Mouse (Mus musculus): ENCODE data around the gene H2-M5.
"Not testable (repeated sequence)": the region's sequence is repeated elsewhere in the genome, so short reads cannot be mapped to it uniquely, and the experiment has no call there.

Gene H2-M5

DNA sequence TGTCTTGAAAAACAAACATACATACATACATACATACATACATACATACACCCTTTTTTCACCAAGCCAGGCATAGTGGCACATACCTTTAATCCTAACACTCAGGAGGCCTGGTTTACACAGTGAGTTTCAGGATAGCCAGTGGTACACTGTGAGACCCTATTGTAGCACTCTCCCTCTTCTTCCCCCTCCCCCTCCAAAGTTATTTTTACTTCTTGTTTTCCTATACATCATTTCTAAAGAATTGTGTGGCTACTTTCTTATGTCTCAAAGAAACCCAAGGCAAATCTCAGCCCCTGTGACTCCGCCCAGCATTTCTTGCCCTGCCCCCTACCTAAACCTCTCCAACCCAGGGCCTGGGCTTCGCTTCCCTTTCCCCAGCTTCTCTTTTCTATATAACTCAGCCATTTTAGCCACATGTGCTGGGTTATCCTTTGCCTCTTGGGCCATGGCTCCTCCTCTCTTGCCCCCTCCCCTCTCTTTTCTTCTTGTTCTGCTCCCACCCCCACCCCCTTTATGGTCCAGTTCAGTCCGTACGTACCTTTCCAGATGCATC lies 4.5 kb upstream of the H2-M5 start:
- DNase-seq (ENCODE audit: low read depth, low spot score): no peak

GRCm38 (mm10) chr17:36992336-36993104 lies 3.2 kb upstream of the H2-M5 start:
- no peak for DNase-seq (ENCODE audit: low read depth, low spot score)

GRCm38 (mm10) chr17:36990630-36991029 lies 1.3 kb upstream of the H2-M5 start:
- not testable (repeated sequence) for DNase-seq (ENCODE audit: low read depth, low spot score)

DNA sequence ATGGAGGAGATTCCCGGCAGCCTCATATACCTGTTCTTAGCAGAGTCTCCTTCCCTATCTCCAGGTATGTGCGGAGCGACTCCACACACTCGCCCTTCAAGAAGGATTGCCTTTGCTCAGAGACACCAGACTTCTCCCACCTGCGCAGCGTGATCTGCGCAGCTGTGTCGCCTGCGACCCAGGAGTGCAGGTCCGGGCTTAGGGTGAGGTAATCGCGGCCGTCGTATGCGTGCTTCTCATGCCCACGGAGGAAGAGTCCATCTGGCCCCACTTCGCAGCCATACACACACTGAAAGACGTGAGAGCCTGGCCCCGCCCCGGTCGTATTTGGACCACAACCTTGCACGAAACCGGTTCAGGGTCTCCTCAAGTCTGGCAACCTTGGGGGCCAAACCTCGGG lies 862 bp downstream of the H2-M5 start:
- DNase-seq (ENCODE audit: low read depth, low spot score): no peak

DNA sequence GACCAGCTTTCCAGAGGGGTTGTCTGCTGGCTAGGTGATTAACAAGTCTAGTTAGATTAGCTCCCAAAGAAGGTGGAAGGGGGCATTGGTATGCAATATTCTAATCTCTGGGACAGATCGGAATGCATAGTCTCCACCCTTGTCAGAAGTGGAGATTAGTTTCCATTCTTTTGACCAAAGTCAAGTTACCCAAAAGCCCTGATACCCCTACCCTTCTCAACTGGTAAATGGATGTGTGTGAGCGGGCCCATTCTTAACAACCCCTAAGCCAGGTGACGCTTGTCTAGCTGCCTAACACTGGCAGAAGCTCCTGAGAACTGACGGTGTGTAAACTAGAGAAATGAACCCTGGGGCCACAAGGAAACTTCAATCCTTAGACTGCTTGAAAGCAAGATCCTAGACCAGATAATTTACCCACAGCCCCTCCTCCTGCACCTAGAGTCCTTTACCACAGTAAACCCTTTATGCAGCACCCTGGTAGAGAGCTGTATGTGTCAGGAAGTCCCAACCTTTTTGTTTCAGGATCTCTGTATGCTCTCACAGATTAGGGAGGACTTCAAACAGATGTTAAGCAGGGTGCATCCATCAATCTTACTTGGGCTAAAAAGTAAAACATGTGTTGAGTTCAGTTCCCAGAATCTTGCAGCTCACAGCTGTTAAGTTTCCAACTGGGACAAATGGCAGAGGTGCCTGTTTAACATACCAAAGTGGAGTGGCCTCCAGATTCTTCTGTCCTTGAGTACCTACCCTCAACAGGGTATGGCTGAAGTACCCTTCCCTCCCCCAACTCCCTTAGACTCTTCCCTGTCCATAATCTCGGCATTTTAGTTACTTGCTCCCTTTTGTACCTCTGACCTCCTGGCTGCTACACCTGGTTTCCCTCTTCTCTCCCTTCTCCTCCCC lies 6.8 kb downstream of the H2-M5 start:
- no peak for DNase-seq (ENCODE audit: low read depth, low spot score)

GRCm38 (mm10) chr17:36981845-36982244 lies 7.5 kb downstream of the H2-M5 start:
- no peak for DNase-seq (ENCODE audit: low read depth, low spot score)

DNA sequence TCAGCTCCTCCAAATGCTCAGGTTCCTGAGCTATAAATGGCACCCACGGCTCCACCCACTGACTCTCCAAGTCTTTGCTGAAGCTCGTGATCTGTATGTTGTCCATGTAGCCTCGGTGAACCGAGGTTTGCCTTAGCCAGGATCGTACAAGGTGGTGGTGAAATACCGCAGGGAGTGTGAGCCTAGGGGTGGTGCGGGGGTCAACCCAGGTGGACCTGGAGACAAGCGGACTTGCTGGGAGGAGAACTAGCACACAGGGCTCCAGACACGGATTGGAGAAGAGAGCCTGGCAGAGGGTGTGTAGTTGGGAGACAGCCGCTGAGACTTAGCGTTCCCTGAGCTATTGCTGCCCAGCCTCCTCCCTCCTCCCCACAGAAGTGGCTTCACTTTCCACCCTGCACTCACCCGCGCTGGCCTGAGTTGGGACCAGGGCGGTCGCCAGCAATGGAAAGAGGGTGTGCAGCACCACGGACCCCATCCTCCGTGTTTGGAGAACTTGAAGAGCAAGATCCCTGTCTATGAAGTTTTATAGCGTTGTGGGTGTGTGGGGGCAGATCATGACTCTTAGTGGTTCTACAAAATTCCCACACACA lies 8.0 kb downstream of the H2-M5 start, which contains the start of gene 2410137M14Rik:
2410137M14Rik (minus strand) TSS at position 17 of the 593 bp plus-strand sequence.
- DNase-seq (ENCODE audit: low read depth, low spot score): no peak

DNA sequence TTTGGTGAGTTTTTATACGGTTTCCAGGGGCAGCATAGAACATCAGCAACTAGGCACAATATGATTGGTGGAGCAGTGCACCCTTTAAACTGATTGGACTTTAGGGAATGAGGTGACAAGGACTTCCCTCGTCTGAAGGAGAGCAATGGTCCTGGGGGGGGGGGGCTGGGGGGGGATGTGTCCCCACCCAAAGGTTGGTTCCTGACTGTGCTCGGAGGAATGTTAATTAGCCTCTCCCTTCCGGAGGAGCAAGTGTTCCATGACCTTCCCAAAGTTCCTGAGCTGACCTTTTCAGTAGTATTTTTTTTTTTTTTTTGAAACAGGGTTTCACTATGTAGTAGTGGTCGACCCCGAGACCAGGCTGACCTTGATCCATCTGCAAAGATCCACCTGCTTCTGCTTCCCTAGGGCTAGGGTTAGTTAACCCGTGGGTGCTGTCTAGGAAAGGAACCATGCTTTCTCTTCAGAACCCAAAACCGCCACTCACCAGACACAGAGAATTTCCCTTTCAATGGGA lies 16.0 kb downstream of the H2-M5 start:
- no peak for DNase-seq (ENCODE audit: low read depth, low spot score)

DNA sequence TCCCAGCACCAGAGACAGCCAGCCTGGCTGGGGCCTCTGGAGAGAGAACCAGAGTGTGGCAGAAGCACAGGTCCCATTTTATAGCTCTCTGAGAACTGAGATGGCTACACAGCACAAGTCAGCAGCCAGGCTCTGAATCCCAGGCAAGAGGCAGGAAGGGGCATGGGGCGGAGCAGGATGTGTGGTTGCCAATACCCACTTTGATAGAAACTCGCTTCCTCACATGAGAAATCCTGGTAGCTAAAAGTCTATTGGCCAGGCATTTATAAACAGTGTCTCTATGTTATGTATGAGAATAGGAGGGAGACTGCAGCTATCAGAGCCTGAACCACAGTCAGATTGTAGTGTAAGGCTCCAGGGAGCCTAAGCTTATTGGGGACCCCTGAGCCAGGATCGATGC lies 16.5 kb downstream of the H2-M5 start:
- DNase-seq (ENCODE audit: low read depth, low spot score): no peak

DNA sequence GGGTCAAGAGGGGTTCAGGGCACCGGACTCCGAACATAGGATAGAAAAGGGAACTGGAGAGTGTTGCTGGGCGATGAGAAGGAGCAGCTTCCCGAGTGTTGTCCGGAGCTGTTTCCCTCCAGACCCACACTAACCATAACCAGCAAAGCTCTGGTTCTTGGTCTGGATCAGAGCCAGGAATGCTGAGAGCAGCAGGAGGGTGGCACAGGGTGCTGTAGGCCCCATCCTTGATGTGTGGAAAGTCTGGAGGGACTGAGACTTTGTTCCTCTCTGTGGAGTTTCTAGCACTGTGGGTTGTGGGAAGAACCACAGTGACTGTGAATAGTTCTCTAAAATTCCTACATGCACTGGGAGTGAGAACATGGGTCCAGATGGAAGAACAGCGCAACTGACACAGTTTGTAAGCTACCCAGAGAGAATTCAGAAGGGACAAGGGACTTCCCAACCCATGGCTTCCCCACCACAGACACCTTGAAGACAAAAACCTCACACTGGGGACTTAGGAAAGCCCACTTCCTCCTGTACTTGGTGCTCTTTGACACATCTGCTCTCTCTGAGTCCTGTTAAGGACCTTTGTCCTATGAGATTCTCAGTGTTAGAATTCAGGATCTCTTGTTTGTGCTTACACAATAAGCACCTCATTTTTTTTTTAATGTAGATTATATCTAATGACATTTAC lies 18.0 kb downstream of the H2-M5 start:
- DNase-seq (ENCODE audit: low read depth, low spot score): no peak

DNA sequence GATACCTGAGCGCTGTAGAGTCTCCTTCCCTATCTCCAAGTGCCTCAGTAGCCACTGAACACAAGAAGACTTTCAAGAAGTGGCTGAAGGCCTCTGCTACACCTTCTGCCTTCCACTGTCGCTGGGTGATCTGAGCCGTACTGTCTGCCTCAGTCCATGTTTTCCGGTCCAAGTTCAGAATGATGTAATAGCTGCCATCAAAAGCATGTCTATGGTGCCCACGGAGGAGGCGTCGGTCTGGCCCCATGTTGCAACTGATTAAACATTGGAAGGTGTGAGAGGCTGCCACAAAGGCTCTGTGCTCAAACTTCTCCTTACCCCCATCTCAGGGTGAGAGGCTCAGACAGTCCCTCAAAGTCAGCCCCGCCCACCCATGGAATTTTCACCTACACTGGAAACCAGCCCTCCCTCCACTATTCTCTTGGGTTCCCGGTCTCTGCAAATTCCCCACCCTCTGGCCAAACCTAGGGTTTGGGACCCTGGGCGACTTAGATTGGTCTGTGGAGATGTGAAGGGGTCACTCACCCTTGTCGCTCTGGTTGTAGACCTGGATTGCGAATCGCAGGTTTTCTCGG lies 18.9 kb downstream of the H2-M5 start:
- DNase-seq (ENCODE audit: low read depth, low spot score): no peak

DNA sequence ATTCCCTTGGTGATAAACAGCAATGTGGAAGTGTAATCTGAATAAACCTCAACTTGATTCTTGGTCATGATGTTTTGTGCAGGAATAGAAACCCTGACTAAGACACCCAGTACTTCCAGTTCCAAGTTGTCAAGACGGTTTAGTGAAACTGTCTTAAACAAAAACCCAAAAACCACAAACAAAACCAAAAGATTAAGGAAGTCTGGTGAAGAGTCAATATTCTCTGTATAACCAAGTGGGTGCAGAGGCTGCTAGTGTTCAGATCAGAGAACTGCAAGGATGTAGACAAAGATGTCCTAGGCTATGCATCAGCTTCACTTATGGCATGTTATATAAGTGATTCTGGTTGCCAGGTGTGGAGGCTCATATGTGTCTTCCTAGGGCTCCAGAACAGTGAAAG lies 22.5 kb downstream of the H2-M5 start:
- DNase-seq (ENCODE audit: low read depth, low spot score): no peak

- DNase-seq (ENCODE audit: low read depth, low spot score): no peak
Measured at GRCm38 (mm10) chr17:36961125-36961524, 28.2 kb downstream of the H2-M5 start.

- no peak for DNase-seq (ENCODE audit: low read depth, low spot score)
Measured at GRCm38 (mm10) chr17:36958884-36959283, 30.5 kb downstream of the H2-M5 start.

GRCm38 (mm10) chr17:36957999-36958743 lies 31.2 kb downstream of the H2-M5 start, which contains the start of the genes Znrd1 and Znrd1as:
TSS of gene Znrd1 (minus strand) at chr17:36958559.
TSS of gene Znrd1as (plus strand) at chr17:36958592.
- peak; percentile 97 for DNase-seq (ENCODE audit: low read depth, low spot score)

- no peak for DNase-seq (ENCODE audit: low read depth, low spot score)
Measured at GRCm38 (mm10) chr17:36953062-36953461, 36.3 kb downstream of the H2-M5 start.

GRCm38 (mm10) chr17:36952631-36953030 lies 36.7 kb downstream of the H2-M5 start:
- no peak for DNase-seq (ENCODE audit: low read depth, low spot score)

- peak; percentile 96 for DNase-seq (ENCODE audit: low read depth, low spot score)
Measured at GRCm38 (mm10) chr17:36950981-36951947, 38.1 kb downstream of the H2-M5 start, which contains the start of gene Ppp1r11. TSS of gene Ppp1r11 (minus strand) at chr17:36951741.

DNA sequence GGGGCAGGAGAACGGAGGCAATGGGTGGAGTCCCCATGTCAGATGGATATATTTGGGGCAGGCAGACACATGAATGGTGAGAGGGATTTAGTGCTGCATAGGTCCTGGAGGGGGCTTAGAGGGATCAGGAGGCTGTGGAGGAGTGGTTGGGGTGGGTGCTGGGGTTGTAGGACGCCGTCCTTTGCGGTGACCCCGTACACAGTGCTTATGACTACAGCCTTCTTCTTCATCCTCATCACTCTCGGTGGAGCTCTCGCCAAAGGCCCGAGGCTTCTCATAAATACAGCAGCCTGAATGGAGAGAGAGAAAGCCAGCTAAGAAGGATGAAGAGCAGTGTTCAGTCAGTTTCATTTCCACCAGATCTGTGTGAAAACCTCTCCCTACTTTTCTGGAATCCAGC lies 40.1 kb downstream of the H2-M5 start:
- DNase-seq (ENCODE audit: low read depth, low spot score): no peak
